Mouse (Mus musculus) myocyte (in vitro differentiated cells): ENCODE measurements around the gene Ppp1r14b.
A peak's percentile ranks its signal among the peaks of the same experiment; 100 is the strongest.

Experiments
- CEBPB ChIP-seq: IDR thresholded peaks from 2 replicates; pipeline ENCODE4 v1.6.1; 2011; ENCODE audit warnings: mild to moderate bottlenecking, moderate library complexity; ENCODE audit not compliant: poor library complexity, insufficient read depth, severe bottlenecking
- E2F4 ChIP-seq: IDR thresholded peaks from one replicate; pipeline ENCODE4 v1.6.1; 2011; ENCODE audit warnings: mild to moderate bottlenecking, control low read depth, moderate library complexity; ENCODE audit not compliant: insufficient read depth
- MAX ChIP-seq: IDR thresholded peaks from one replicate; pipeline ENCODE4 v1.6.1; 2011; ENCODE audit warnings: low read depth, mild to moderate bottlenecking, control low read depth
- MYOD1 ChIP-seq, 3 experiments: IDR thresholded peaks; one replicate each; pipeline ENCODE4 v1.6.1; 2011; ENCODE audit warnings: control low read depth in 2 of 3, low read depth in 2 of 3, mild to moderate bottlenecking in 2 of 3, moderate library complexity in 1 of 3; ENCODE audit not compliant: insufficient read length in 2 of 3, control insufficient read depth in 1 of 3
- MYOG ChIP-seq, 3 experiments: IDR thresholded peaks; one replicate each; pipeline ENCODE4 v1.6.1; 2011; ENCODE audit warnings: control low read depth in 2 of 3, low read depth in 2 of 3, mild to moderate bottlenecking in 2 of 3; ENCODE audit not compliant: insufficient read length in 2 of 3, control insufficient read depth in 1 of 3, insufficient read depth in 1 of 3
- POLR2A ChIP-seq: IDR thresholded peaks from one replicate; pipeline ENCODE4 v1.6.1; 2011; ENCODE audit warnings: low read depth, mild to moderate bottlenecking, control low read depth, moderate library complexity; ENCODE audit not compliant: insufficient read length
- POLR2AphosphoS2 ChIP-seq: IDR thresholded peaks from one replicate; pipeline ENCODE4 v1.6.1; 2011; ENCODE audit warnings: low read depth, control low read depth; ENCODE audit not compliant: insufficient read length
- TCF12 ChIP-seq: IDR thresholded peaks from one replicate; pipeline ENCODE4 v1.6.1; 2011; ENCODE audit warnings: mild to moderate bottlenecking, control low read depth; ENCODE audit not compliant: poor library complexity, insufficient read depth, severe bottlenecking
- TCF3 ChIP-seq: IDR thresholded peaks from one replicate; pipeline ENCODE4 v1.6.1; 2011; ENCODE audit warnings: low read depth, control low read depth; ENCODE audit not compliant: insufficient read length
- USF1 ChIP-seq: IDR thresholded peaks from one replicate; pipeline ENCODE4 v1.6.1; 2011; ENCODE audit warnings: low read depth, mild to moderate bottlenecking, control low read depth, moderate library complexity

GRCm38 (mm10) chr19:6954046-6954445 is 20.7 kb upstream of the Ppp1r14b start:
- TF ChIP-seq POLR2A (no peak), TCF3 (no peak), POLR2AphosphoS2 (peak; percentile 59), USF1 (no peak), MYOG (IDR thresholded peaks at IDR 0.05; ENCODE audit: control insufficient read depth in 1 of 3, insufficient read depth in 1 of 3, insufficient read length in 2 of 3, low read depth in 2 of 3) (peak in 2 of 3 experiments; percentile 2 to 22), TCF12 (no peak), CEBPB (no peak), E2F4 (no peak), MYOD1 (IDR thresholded peaks at IDR 0.05; ENCODE audit: control insufficient read depth in 1 of 3, insufficient read length in 2 of 3, low read depth in 2 of 3) (peak in 1 of 3 experiments; percentile 43), MAX (no peak)
